8 mouse cellular contexts compared by ENCODE assay signal in genomic region chr8:3467886-3468545, GRCm38 (mm10). TPM values are rescaled to one million over a fixed set of nuclear protein-coding genes. Genes with fewer than 3 reads are reported as not detected.
DNase-seq lines count a peak whose midpoint lies in the region; ATAC-seq lines count a peak whose summit lies in the region.

No protein-coding gene starts in this region.

- H3K27me3 ChIP-seq in lung, embryonic 16.5 days (ENCODE audit: control insufficient read depth, insufficient read depth, low read depth, low read length), result no peaks in the 10 kb centered on the region
- no peaks in the 10 kb centered on the region for H3K27me3 ChIP-seq in embryonic facial prominence, embryonic 13.5 days
- H3K27me3 ChIP-seq in intestine, embryonic 16.5 days (replicated peaks; ENCODE audit: control insufficient read depth, insufficient read depth, low read length), result no peaks in the 10 kb centered on the region
- H3K27me3 ChIP-seq in neural tube, embryonic 14.5 days (ENCODE audit: control insufficient read depth, insufficient read depth, low read length), result no peaks in the 10 kb centered on the region

- 45% methylated on average over 9 of the region's 9 CpGs for WGBS in lung, embryonic 16.5 days
- WGBS in embryonic facial prominence, embryonic 13.5 days, result 55% methylated on average over 9 of the region's 9 CpGs
- 57% methylated on average over 9 of the region's 9 CpGs for WGBS in intestine, embryonic 16.5 days
- 54% methylated on average over 9 of the region's 9 CpGs for WGBS in neural tube, embryonic 14.5 days

- peak overlapping the region; percentile 38 for H3K27ac ChIP-seq in lung, embryonic 16.5 days (ENCODE audit: low read length)
- H3K27ac ChIP-seq in embryonic facial prominence, embryonic 13.5 days, result peak overlapping the region; percentile 68
- H3K27ac ChIP-seq in intestine, embryonic 16.5 days (ENCODE audit: low read length), result peak overlapping the region; percentile 76
- H3K27ac ChIP-seq in neural tube, embryonic 14.5 days (ENCODE audit: low read depth, low read length), result peak overlapping the region; percentile 82

- peak overlapping the region; percentile 49 for H3K4me2 ChIP-seq in lung, embryonic 16.5 days (ENCODE audit: low read depth, low read length)
- H3K4me2 ChIP-seq in embryonic facial prominence, embryonic 13.5 days, result peak overlapping the region; percentile 69
- peak overlapping the region; percentile 63 for H3K4me2 ChIP-seq in intestine, embryonic 16.5 days (ENCODE audit: low read depth, low read length)
- peak overlapping the region; percentile 64 for H3K4me2 ChIP-seq in neural tube, embryonic 14.5 days (ENCODE audit: low read depth, low read length)

- DNase-seq in lung, postnatal 25 days (ENCODE audit: low spot score), result no peak
- no peak for DNase-seq in right cerebral cortex, postnatal 4 days
- DNase-seq in B cell, adult 2 months, result no peak
- no peak for DNase-seq in cerebellum, postnatal 4 days (ENCODE audit: low spot score in 2 of 2)

- H3K9ac ChIP-seq in lung, embryonic 16.5 days (ENCODE audit: low read length), result peak overlapping the region; percentile 61
- H3K9ac ChIP-seq in embryonic facial prominence, embryonic 13.5 days, result peak overlapping the region; percentile 77
- peak overlapping the region; percentile 81 for H3K9ac ChIP-seq in intestine, embryonic 16.5 days (ENCODE audit: low read depth, low read length)
- H3K9ac ChIP-seq in neural tube, embryonic 14.5 days (replicated peaks; ENCODE audit: low read depth, low read length), result peak overlapping the region; percentile 53

- no peaks in the 10 kb centered on the region for H3K9me3 ChIP-seq in lung, embryonic 16.5 days (ENCODE audit: control insufficient read depth, low read length)
- H3K9me3 ChIP-seq in embryonic facial prominence, embryonic 13.5 days, result no peaks in the 10 kb centered on the region
- no peaks in the 10 kb centered on the region for H3K9me3 ChIP-seq in intestine, embryonic 16.5 days (ENCODE audit: control insufficient read depth, low read length)
- H3K9me3 ChIP-seq in neural tube, embryonic 14.5 days (ENCODE audit: control insufficient read depth, low read length), result no peaks in the 10 kb centered on the region

- peak overlapping the region; percentile 52 for H3K4me3 ChIP-seq in lung, embryonic 16.5 days (ENCODE audit: low read length)
- peak overlapping the region; percentile 52 for H3K4me3 ChIP-seq in embryonic facial prominence, embryonic 13.5 days
- H3K4me3 ChIP-seq in intestine, embryonic 16.5 days (ENCODE audit: low read length), result peak overlapping the region; percentile 62
- H3K4me3 ChIP-seq in neural tube, embryonic 14.5 days (ENCODE audit: low read depth, low read length), result peak overlapping the region; percentile 38

- peaks cover 2% of the 10 kb centered on the region; the same call in 1 of the 2 replicates for H3K4me1 ChIP-seq in lung, embryonic 16.5 days (replicated peaks; ENCODE audit: control insufficient read depth, insufficient read depth, low read length)
- 0 out of 2 replicates have a peak, but pooled peaks cover 13% of the 10 kb centered on the region for H3K4me1 ChIP-seq in embryonic facial prominence, embryonic 13.5 days
- peaks cover 6% of the 10 kb centered on the region for H3K4me1 ChIP-seq in intestine, embryonic 16.5 days (ENCODE audit: control insufficient read depth, insufficient read depth, low read length)
- H3K4me1 ChIP-seq in neural tube, embryonic 14.5 days (ENCODE audit: control insufficient read depth, insufficient read depth, low read length), result no peaks in the 10 kb centered on the region

- no peaks in the 10 kb centered on the region for H3K36me3 ChIP-seq in lung, embryonic 16.5 days (ENCODE audit: control insufficient read depth, insufficient read depth, low read length)
- H3K36me3 ChIP-seq in embryonic facial prominence, embryonic 13.5 days, result no peaks in the 10 kb centered on the region
- H3K36me3 ChIP-seq in intestine, embryonic 16.5 days (ENCODE audit: control insufficient read depth, insufficient read depth, low read length), result no peaks in the 10 kb centered on the region
- H3K36me3 ChIP-seq in neural tube, embryonic 14.5 days (ENCODE audit: control insufficient read depth, insufficient read depth, low read length), result no peaks in the 10 kb centered on the region

- ATAC-seq in lung, embryonic 16.5 days (ENCODE audit: low read depth), result no peak
- no peak for ATAC-seq in embryonic facial prominence, embryonic 13.5 days (ENCODE audit: insufficient number of reproducible peaks, insufficient read depth, low FRiP score, low TSS enrichment, low read depth)
- ATAC-seq in intestine, embryonic 16.5 days, result no peak
- ATAC-seq in neural tube, embryonic 14.5 days (ENCODE audit: low read depth), result 0 out of 2 replicates have a peak, but pooled peaks have one; percentile 12

RNA-seq across cellular contexts. Expression of gene Pex11g, which starts 0.5 kb away (rescaled TPM):
- polyA plus RNA-seq in lung, embryonic 16.5 days (2015; fragmentation: Nextera tagmentation; extraction: Ambion mirVana), result 9.5 and 11.1 TPM in 2 replicates
- polyA plus RNA-seq in embryonic facial prominence, embryonic 13.5 days (2015; fragmentation: Nextera tagmentation; extraction: Ambion mirVana), result 4.5 and 5.2 TPM in 2 replicates
- polyA plus RNA-seq in intestine, embryonic 16.5 days (2015; fragmentation: Nextera tagmentation; extraction: Ambion mirVana), result 17.4 and 17.9 TPM in 2 replicates
- 2.6 TPM in 2 replicates for polyA plus RNA-seq in neural tube, embryonic 14.5 days (2014; fragmentation: Nextera tagmentation; extraction: Ambion mirVana)

RNA-seq across cellular contexts. Expression of gene Tex45, which starts 2.6 kb away (rescaled TPM):
- not detected in 2 replicates for polyA plus RNA-seq in lung, embryonic 16.5 days (2015; fragmentation: Nextera tagmentation; extraction: Ambion mirVana)
- polyA plus RNA-seq in embryonic facial prominence, embryonic 13.5 days (2015; fragmentation: Nextera tagmentation; extraction: Ambion mirVana), result 0.18 TPM in 1 of 2 replicates, not detected in the other
- polyA plus RNA-seq in intestine, embryonic 16.5 days (2015; fragmentation: Nextera tagmentation; extraction: Ambion mirVana), result not detected in 2 replicates
- 0.35 and 0.66 TPM in 2 replicates for polyA plus RNA-seq in neural tube, embryonic 14.5 days (2014; fragmentation: Nextera tagmentation; extraction: Ambion mirVana)

RNA-seq across cellular contexts. Expression of gene Zfp358, which starts 24.9 kb away (rescaled TPM):
- 39.1 and 41.8 TPM in 2 replicates for polyA plus RNA-seq in lung, embryonic 16.5 days (2015; fragmentation: Nextera tagmentation; extraction: Ambion mirVana)
- 52.0 and 53.9 TPM in 2 replicates for polyA plus RNA-seq in embryonic facial prominence, embryonic 13.5 days (2015; fragmentation: Nextera tagmentation; extraction: Ambion mirVana)
- polyA plus RNA-seq in intestine, embryonic 16.5 days (2015; fragmentation: Nextera tagmentation; extraction: Ambion mirVana), result 30.3 and 31.4 TPM in 2 replicates
- 26.4 and 43.5 TPM in 2 replicates for polyA plus RNA-seq in neural tube, embryonic 14.5 days (2014; fragmentation: Nextera tagmentation; extraction: Ambion mirVana)

RNA-seq across cellular contexts. Expression of gene Mcoln1, which starts 32.2 kb away (rescaled TPM):
- 48.0 and 53.0 TPM in 2 replicates for polyA plus RNA-seq in lung, embryonic 16.5 days (2015; fragmentation: Nextera tagmentation; extraction: Ambion mirVana)
- 58.3 and 59.9 TPM in 2 replicates for polyA plus RNA-seq in embryonic facial prominence, embryonic 13.5 days (2015; fragmentation: Nextera tagmentation; extraction: Ambion mirVana)
- 73.6 and 94.9 TPM in 2 replicates for polyA plus RNA-seq in intestine, embryonic 16.5 days (2015; fragmentation: Nextera tagmentation; extraction: Ambion mirVana)
- 64.9 and 86.5 TPM in 2 replicates for polyA plus RNA-seq in neural tube, embryonic 14.5 days (2014; fragmentation: Nextera tagmentation; extraction: Ambion mirVana)

RNA-seq across cellular contexts. Expression of gene Pnpla6, which starts 47.2 kb away (rescaled TPM):
- 27.3 and 30.9 TPM in 2 replicates for polyA plus RNA-seq in lung, embryonic 16.5 days (2015; fragmentation: Nextera tagmentation; extraction: Ambion mirVana)
- 26.5 and 31.0 TPM in 2 replicates for polyA plus RNA-seq in embryonic facial prominence, embryonic 13.5 days (2015; fragmentation: Nextera tagmentation; extraction: Ambion mirVana)
- polyA plus RNA-seq in intestine, embryonic 16.5 days (2015; fragmentation: Nextera tagmentation; extraction: Ambion mirVana), result 39.9 and 43.3 TPM in 2 replicates
- polyA plus RNA-seq in neural tube, embryonic 14.5 days (2014; fragmentation: Nextera tagmentation; extraction: Ambion mirVana), result 33.5 and 38.0 TPM in 2 replicates
